Mouse (Mus musculus) CH12.LX (cell line): Measurements from ENCODE around the gene Nprl3. TPM values are rescaled to one million over a fixed set of nuclear protein-coding genes. Genes with fewer than 3 reads are reported as not detected.

Experiments used
- DNase-seq: peaks from one replicate; pipeline ENCODE4 v3.0.0-alpha.2; 2013; ENCODE audit errors: extremely low read depth
- H3K27ac ChIP-seq: 2 replicates; pipeline ENCODE4 v1.5.1; 2012; ENCODE audit warnings: low read depth, mild to moderate bottlenecking, control low read depth, moderate library complexity; ENCODE audit not compliant: insufficient read depth
- H3K27me3 ChIP-seq: replicated peaks from 2 replicates; pipeline ENCODE3; 2012; ENCODE audit warnings: inconsistent platforms
- H3K36me3 ChIP-seq, 2 experiments: replicated peaks in 1 of 2; 2 replicates each; pipeline versions ENCODE3 to v1.6.1; 2012; ENCODE audit warnings: inconsistent platforms in 1 of 2, low read length in 1 of 2, mild to moderate bottlenecking in 1 of 2, mixed read lengths in 1 of 2, moderate library complexity in 1 of 2; ENCODE audit not compliant: control insufficient read depth in 1 of 2, insufficient read depth in 1 of 2
- H3K4me1 ChIP-seq, 2 experiments: 2 replicates each; pipeline ENCODE4 v1.6.1; 2012; ENCODE audit warnings: inconsistent platforms in 1 of 2, moderate library complexity in 1 of 2; ENCODE audit not compliant: insufficient read depth in 2 of 2, control insufficient read depth in 1 of 2
- H3K4me2 ChIP-seq: 2 replicates; pipeline ENCODE4 v1.6.1; 2012; ENCODE audit warnings: low read depth, mild to moderate bottlenecking, control low read depth; ENCODE audit not compliant: poor library complexity, insufficient read depth, severe bottlenecking
- H3K4me3 ChIP-seq, 3 experiments: fragments of 150-350 bp in 1 of 3; sonication (generic) in 1 of 3; replicated peaks in 1 of 3; 2 replicates each; pipeline versions ENCODE3 to v1.5.1; 2011 to 2012; ENCODE audit warnings: low read depth in 2 of 3, low read length in 2 of 3, mild to moderate bottlenecking in 2 of 3, moderate library complexity in 2 of 3, control low read depth in 1 of 3, improper control_type of control experiment in 1 of 3, inconsistent platforms in 1 of 3, mixed read lengths in 1 of 3; ENCODE audit not compliant: poor library complexity in 1 of 3
- H3K79me2 ChIP-seq: replicated peaks from 2 replicates; pipeline ENCODE4 v1.6.1; 2012; ENCODE audit warnings: mild to moderate bottlenecking, moderate library complexity; ENCODE audit not compliant: control insufficient read depth, poor library complexity, insufficient read depth, severe bottlenecking; ENCODE audit errors: extremely low read depth
- H3K9ac ChIP-seq: 2 replicates; pipeline ENCODE4 v1.6.1; 2012; ENCODE audit warnings: low read depth, mild to moderate bottlenecking, control low read depth, moderate library complexity; ENCODE audit not compliant: insufficient read depth
- H3K9me3 ChIP-seq: replicated peaks from 2 replicates; pipeline ENCODE3; 2012; ENCODE audit warnings: low read length, inconsistent platforms, mixed read lengths
- CHD1 ChIP-seq: IDR thresholded peaks from 2 replicates; pipeline ENCODE4 v1.6.1; 2012; ENCODE audit warnings: low read depth, low read length, improper control_type of control experiment, inconsistent platforms
- CHD2 ChIP-seq: IDR thresholded peaks from 2 replicates; pipeline ENCODE4 v1.6.1; 2011; ENCODE audit warnings: low read length, improper control_type of control experiment
- CTCF ChIP-seq, 2 experiments: IDR thresholded peaks in 1 of 2; conservative IDR thresholded peaks in 1 of 2; 2 replicates each; pipeline ENCODE4 v1.5.1; 2011 to 2012; ENCODE audit warnings: low read depth in 2 of 2, low read length in 2 of 2, improper control_type of control experiment in 1 of 2, inconsistent platforms in 1 of 2, mild to moderate bottlenecking in 1 of 2, moderate library complexity in 1 of 2
- ELF1 ChIP-seq: IDR thresholded peaks from 2 replicates; pipeline ENCODE4 v1.6.1; 2014; ENCODE audit warnings: low read depth, mild to moderate bottlenecking, inconsistent platforms, low read length, improper control_type of control experiment
- ETS1 ChIP-seq: conservative IDR thresholded peaks from 2 replicates; pipeline ENCODE4 v1.6.1; 2012; ENCODE audit warnings: low read depth, mild to moderate bottlenecking, inconsistent platforms, low read length, improper control_type of control experiment, moderate library complexity
- JUN ChIP-seq: IDR thresholded peaks from 2 replicates; pipeline ENCODE4 v1.6.1; 2011; ENCODE audit warnings: low read depth, mild to moderate bottlenecking, low read length, improper control_type of control experiment, moderate library complexity; ENCODE audit not compliant: insufficient read depth
- MAX ChIP-seq: IDR thresholded peaks from 2 replicates; pipeline ENCODE4 v1.6.1; 2011; ENCODE audit warnings: low read length, improper control_type of control experiment
- MXI1 ChIP-seq: IDR thresholded peaks from 2 replicates; pipeline ENCODE4 v1.6.1; 2011; ENCODE audit warnings: mild to moderate bottlenecking, low read depth, low read length, improper control_type of control experiment
- MYC ChIP-seq: IDR thresholded peaks from 2 replicates; pipeline ENCODE4 v1.6.1; 2011; ENCODE audit warnings: low read depth, mild to moderate bottlenecking, improper control_type of control experiment, low read length
- NELFE ChIP-seq: IDR thresholded peaks from 2 replicates; pipeline ENCODE4 v1.6.1; 2011; ENCODE audit warnings: low read depth, low read length, improper control_type of control experiment
- POLR2AphosphoS2 ChIP-seq: IDR thresholded peaks from 2 replicates; pipeline ENCODE4 v1.6.1; 2011; ENCODE audit warnings: low read depth, low read length, improper control_type of control experiment
- RCOR1 ChIP-seq: conservative IDR thresholded peaks from 2 replicates; pipeline ENCODE4 v1.6.1; 2012; ENCODE audit warnings: low read depth, mild to moderate bottlenecking, inconsistent platforms, low read length, improper control_type of control experiment
- TBP ChIP-seq: conservative IDR thresholded peaks from 2 replicates; pipeline ENCODE4 v1.6.1; 2011; ENCODE audit warnings: low read depth, low read length, improper control_type of control experiment
- TCF12 ChIP-seq: IDR thresholded peaks from 2 replicates; pipeline ENCODE4 v1.6.1; 2014; ENCODE audit warnings: low read depth, mild to moderate bottlenecking, inconsistent platforms, low read length, improper control_type of control experiment
- USF2 ChIP-seq: conservative IDR thresholded peaks from 2 replicates; pipeline ENCODE4 v1.6.1; 2011; ENCODE audit warnings: low read depth, low read length, improper control_type of control experiment
- ZC3H11A ChIP-seq: IDR thresholded peaks from 2 replicates; pipeline ENCODE4 v1.6.1; 2012; ENCODE audit warnings: low read depth, mild to moderate bottlenecking, inconsistent platforms, low read length, improper control_type of control experiment
- ZKSCAN1 ChIP-seq: IDR thresholded peaks from 2 replicates; pipeline ENCODE4 v1.6.1; 2012; ENCODE audit warnings: low read depth, inconsistent platforms, low read length, improper control_type of control experiment, borderline replicate concordance
- ZNF384 ChIP-seq: IDR thresholded peaks from 2 replicates; pipeline ENCODE4 v1.6.1; 2012; ENCODE audit warnings: low read depth, low read length, improper control_type of control experiment, inconsistent platforms
- dilution Hi-C: fragments of 300-500 bp; cut with MboI; formaldehyde crosslinking; loops from 2 replicates; pipeline ENCODE4 v1.14.3; 2020; ENCODE audit warnings: low sequenced_read_pairs; ENCODE audit not compliant: extremely low pct_unique_long_range_greater_than_20kb, extremely low pct_ligation_motif_present
- in situ Hi-C: fragments of 300-500 bp; cut with MboI; formaldehyde crosslinking; loops from 3 replicates; pipeline ENCODE4 v1.14.3; 2019; ENCODE audit warnings: low sequenced_read_pairs, low pct_ligation_motif_present, low pct_unique_long_range_greater_than_20kb, mixed read lengths
- polyA plus RNA-seq: library from polyadenylated mRNA; unstranded; fragments of >175 nt; gene quantifications from 2 replicates; pipeline ENCODE4 v1.2.1, GENCODE M21; 2012; ENCODE audit warnings: low read depth; ENCODE audit not compliant: insufficient read length
- total RNA-seq, 2 experiments: library from RNA; depleted of rRNA; stranded (reverse); fragments of 300-350 nt in 1 of 2; fragments of >200 nt in 1 of 2; gene quantifications; 2 replicates each; pipeline ENCODE4 v1.2.3; 2012 to 2014

The Nprl3 gene
- total and polyA plus RNA-seq, 3 experiments = 47.9 to 79.8 (median 51.7) TPM

DNA sequence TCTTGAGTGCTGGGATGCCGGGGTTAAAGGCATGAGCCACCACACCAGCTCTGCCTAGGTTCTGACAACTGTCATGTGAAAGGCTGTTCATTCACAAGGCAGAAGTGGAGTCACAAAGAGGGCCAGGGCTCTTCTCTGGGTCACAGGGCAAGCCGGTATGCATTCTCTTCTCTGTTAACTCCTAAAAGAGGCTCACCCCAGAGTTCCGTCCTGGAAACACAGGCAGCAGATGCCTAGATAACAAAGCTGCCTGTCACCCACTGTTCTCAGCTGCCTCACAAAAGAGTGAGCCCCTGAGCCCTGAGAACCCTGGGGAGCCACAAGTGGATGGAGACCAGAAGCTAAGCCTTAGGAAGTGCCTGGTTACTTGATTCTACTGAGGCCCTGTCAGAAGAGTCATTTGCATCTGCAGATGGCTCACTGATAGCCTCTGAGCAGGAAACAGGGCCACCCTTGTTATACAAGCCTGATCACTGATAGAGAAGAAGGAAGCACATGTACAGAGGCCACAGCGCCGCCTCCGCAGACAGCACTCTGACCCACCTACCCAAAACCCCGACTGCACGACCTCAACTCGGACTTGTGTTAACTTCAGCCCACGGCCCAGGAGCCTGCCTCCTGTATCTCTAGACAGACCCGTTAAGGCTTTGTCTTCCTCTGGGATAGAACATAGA is 71.5 kb downstream of the Nprl3 start:
- H3K36me3 ChIP-seq = peaks cover 3 to 43% of the 10 kb centered on the region in 2 experiments
- in situ Hi-C loops (no loop called here), dilution Hi-C loops (no loop called here)
- peak overlapping the region in 2 of 3 experiments; percentile 1 to 57 for H3K4me3 ChIP-seq
- no peak overlapping the region for H3K4me2 ChIP-seq
- no peaks in the 10 kb centered on the region for H3K79me2 ChIP-seq
- H3K9ac ChIP-seq = no peak overlapping the region
- DNase-seq = peak; percentile 78
- H3K27ac ChIP-seq = peak overlapping the region; percentile 56
- H3K4me1 ChIP-seq = peaks cover 16 to 57% of the 10 kb centered on the region in 2 experiments
- no peaks in the 10 kb centered on the region for H3K9me3 ChIP-seq
- peak; percentile 60; the same call in 1 of the 2 replicates for TF ChIP-seq MYC
- TF ChIP-seq MXI1 = no peak; the same call in 1 of the 2 replicates
- peak; percentile 69; the same call in 1 of the 2 replicates for TF ChIP-seq MAX
- TF ChIP-seq ELF1 = peak; percentile 28; the same call in 1 of the 2 replicates
- TF ChIP-seq ZNF384 = no peak
- TF ChIP-seq TBP = peak; percentile 50; the same call in 1 of the 2 replicates
- TF ChIP-seq NELFE = peak; percentile 17; the same call in 1 of the 2 replicates
- no peak for TF ChIP-seq CTCF (conservative IDR thresholded peaks at IDR 0.05 in 1 of 2, IDR thresholded peaks at IDR 0.05 in 1 of 2; ENCODE audit: low read depth in 2 of 2, low read length in 2 of 2)
- no peak for TF ChIP-seq USF2
- TF ChIP-seq CHD1 = no peak
- TF ChIP-seq JUN = no peak
- TF ChIP-seq ETS1 = peak; percentile 16; the same call in 1 of the 2 replicates
- no peak for TF ChIP-seq ZKSCAN1
- no peak for TF ChIP-seq ZC3H11A
- TF ChIP-seq RCOR1 = no peak
- no peaks in the 10 kb centered on the region for H3K27me3 ChIP-seq

DNA sequence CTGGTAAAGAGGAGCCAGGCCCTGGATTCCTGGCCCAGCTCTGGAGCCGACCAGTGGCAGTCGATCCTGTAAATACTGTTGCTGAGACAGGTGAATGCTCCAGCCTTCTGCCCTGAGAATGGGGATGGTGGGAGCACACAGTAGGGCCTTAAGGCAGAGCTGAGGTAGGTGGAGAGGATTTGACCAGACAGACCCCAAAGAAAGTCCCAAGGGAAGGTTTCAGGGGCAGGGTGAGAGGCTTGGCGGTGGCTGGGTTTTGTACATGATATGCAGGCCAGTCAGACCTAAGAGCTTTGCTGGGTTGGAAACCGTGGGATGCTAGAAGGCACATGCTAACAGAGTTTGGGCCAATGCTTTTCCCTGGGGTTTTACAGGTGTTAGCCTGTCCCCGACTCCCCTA is 72.9 kb downstream of the Nprl3 start:
- no peak for TF ChIP-seq TCF12
- no peak for TF ChIP-seq POLR2AphosphoS2
- TF ChIP-seq ZKSCAN1 = 0 out of 2 replicates have a peak, but pooled peaks have one; percentile 30
- TF ChIP-seq CHD2 = no peak
- TF ChIP-seq CTCF (conservative IDR thresholded peaks at IDR 0.05 in 1 of 2, IDR thresholded peaks at IDR 0.05 in 1 of 2; ENCODE audit: low read depth in 2 of 2, low read length in 2 of 2) = no peak
- TF ChIP-seq, all 38 proteins: peak for 1
- Histone ChIP-seq H3K9ac (no peak overlapping the region), H3K36me3 (peaks cover 6 to 57% of the 10 kb centered on the region in 2 experiments), H3K4me3 (no peak overlapping the region), H3K79me2 (no peaks in the 10 kb centered on the region), H3K27me3 (no peaks in the 10 kb centered on the region), H3K4me1 (peaks cover 17 to 59% of the 10 kb centered on the region in 2 experiments), H3K9me3 (no peaks in the 10 kb centered on the region), H3K27ac (no peak overlapping the region), H3K4me2 (no peak overlapping the region)
- dilution Hi-C loops = no loop called here
- no peak for DNase-seq
- in situ Hi-C loops = no loop called here
